Comparison of ENCODE assay signal across 10 mouse cellular contexts in the genomic region with DNA sequence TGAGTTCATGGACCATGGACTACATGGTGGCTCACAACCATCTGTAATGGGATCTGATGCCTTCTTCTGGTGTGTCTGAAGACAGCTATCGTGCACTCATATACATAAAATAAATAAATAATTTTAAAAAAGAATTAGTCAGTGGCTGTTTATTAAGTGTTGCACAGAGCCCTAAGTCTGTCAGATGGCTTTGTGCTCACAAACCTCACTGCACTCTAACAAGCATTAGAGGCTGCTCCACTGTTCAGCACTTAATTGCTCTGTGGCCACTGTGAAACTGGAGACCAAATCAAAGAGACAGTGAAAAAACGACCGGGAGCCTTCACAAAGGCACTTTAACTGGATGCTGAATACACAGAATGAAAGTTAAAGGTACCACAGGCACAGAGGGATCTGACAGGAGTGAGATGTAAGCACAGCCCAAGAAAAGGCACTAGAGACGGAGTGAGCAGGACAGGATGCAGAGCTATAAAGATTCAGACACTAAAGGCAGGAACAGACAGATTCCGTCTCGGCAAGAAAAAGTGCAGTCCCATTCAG. TPM values are rescaled to one million over a fixed set of nuclear protein-coding genes. Genes with fewer than 3 reads are reported as not detected.
DNase-seq lines count a peak whose midpoint lies in the region; ATAC-seq and TF ChIP-seq lines count a peak whose summit lies in the region.
"Had no signal": no experiment of that assay in that cellular context is flagged by ENCODE, and none has a peak within 500 bp of the region (broad histone marks: within the 10 kb centered on the region; RNA-seq: fewer than 3 reads in every experiment).

No protein-coding gene starts in this region.

- no peaks in the 10 kb centered on the region for H3K27me3 ChIP-seq in hindbrain, embryonic 15.5 days
- H3K27me3 ChIP-seq in hindbrain, embryonic 12.5 days: no peaks in the 10 kb centered on the region
- no peaks in the 10 kb centered on the region for H3K27me3 ChIP-seq in forebrain, postnatal 0 days (ENCODE audit: insufficient read depth, low read length)
- H3K27me3 ChIP-seq: lung, embryonic 15.5 days had no signal

- no peak overlapping the region for H3K9ac ChIP-seq in hindbrain, embryonic 15.5 days
- no peak overlapping the region for H3K9ac ChIP-seq in hindbrain, embryonic 12.5 days
- H3K9ac ChIP-seq in forebrain, postnatal 0 days: no peak overlapping the region
- H3K9ac ChIP-seq: lung, embryonic 15.5 days had no signal

- peak overlapping the region; percentile 11; the same call in 1 of the 2 replicates for H3K4me2 ChIP-seq in hindbrain, embryonic 15.5 days
- H3K4me2 ChIP-seq in hindbrain, embryonic 12.5 days (replicated peaks): no peak overlapping the region
- peak overlapping the region; percentile 23 for H3K4me2 ChIP-seq in forebrain, postnatal 0 days (ENCODE audit: low read depth)
- H3K4me2 ChIP-seq: lung, embryonic 15.5 days had no signal

- TF ChIP-seq CTCF in brain, embryonic 14.5 days (IDR thresholded peaks at IDR 0.05; ENCODE audit: borderline replicate concordance, extremely low read depth, insufficient read depth, insufficient read length): no peak
- no peak for TF ChIP-seq CTCF in forebrain, postnatal 0 days (IDR thresholded peaks at IDR 0.05; ENCODE audit: low read depth)

- H3K27ac ChIP-seq in hindbrain, embryonic 15.5 days (replicated peaks): no peak overlapping the region
- no peak overlapping the region for H3K27ac ChIP-seq in hindbrain, embryonic 12.5 days
- no peak overlapping the region for H3K27ac ChIP-seq in forebrain, postnatal 0 days (ENCODE audit: low read depth, low read length)
- H3K27ac ChIP-seq: lung, embryonic 15.5 days had no signal

- WGBS in hindbrain, embryonic 15.5 days: 49% methylated on average over 6 of the region's 6 CpGs
- WGBS in hindbrain, embryonic 12.5 days: 51% methylated on average over 6 of the region's 6 CpGs
- WGBS in forebrain, postnatal 0 days: 17% methylated on average over 6 of the region's 6 CpGs

- peaks cover 19% of the 10 kb centered on the region for H3K4me1 ChIP-seq in hindbrain, embryonic 15.5 days (replicated peaks)
- peaks cover 7% of the 10 kb centered on the region; the same call in 1 of the 2 replicates for H3K4me1 ChIP-seq in hindbrain, embryonic 12.5 days
- peaks cover 9% of the 10 kb centered on the region for H3K4me1 ChIP-seq in forebrain, postnatal 0 days (ENCODE audit: insufficient read depth)

- H3K9me3 ChIP-seq in hindbrain, embryonic 15.5 days: no peaks in the 10 kb centered on the region
- H3K9me3 ChIP-seq in hindbrain, embryonic 12.5 days (replicated peaks): no peaks in the 10 kb centered on the region
- no peaks in the 10 kb centered on the region for H3K9me3 ChIP-seq in forebrain, postnatal 0 days (ENCODE audit: low read length)
- H3K9me3 ChIP-seq: lung, embryonic 15.5 days had no signal

- no peaks in the 10 kb centered on the region for H3K36me3 ChIP-seq in hindbrain, embryonic 15.5 days
- H3K36me3 ChIP-seq in hindbrain, embryonic 12.5 days: peaks cover 5% of the 10 kb centered on the region; the same call in 1 of the 2 replicates
- peaks cover 7% of the 10 kb centered on the region; the same call in 1 of the 2 replicates for H3K36me3 ChIP-seq in forebrain, postnatal 0 days (ENCODE audit: insufficient read depth)

- no peak for TF ChIP-seq POLR2A in brain, embryonic 14.5 days (IDR thresholded peaks at IDR 0.05; ENCODE audit: borderline replicate concordance, extremely low read depth, insufficient read depth, insufficient read length, poor library complexity, severe bottlenecking)

- ATAC-seq in hindbrain, embryonic 15.5 days (ENCODE audit: low FRiP score, low read depth): no peak
- ATAC-seq in hindbrain, embryonic 12.5 days (ENCODE audit: low FRiP score): no peak
- ATAC-seq in forebrain, postnatal 0 days: no peak

- no peak overlapping the region for H3K4me3 ChIP-seq in hindbrain, embryonic 15.5 days
- H3K4me3 ChIP-seq in hindbrain, embryonic 12.5 days: no peak overlapping the region
- H3K4me3 ChIP-seq in forebrain, postnatal 0 days (ENCODE audit: low read depth, low read length): no peak overlapping the region
- H3K4me3 ChIP-seq: lung, embryonic 15.5 days had no signal

- peak; percentile 24 to 59 for DNase-seq in adrenal gland, adult (ENCODE audit: inconsistent age in 2 of 2, low spot score in 1 of 2)
- DNase-seq in adrenal gland, adult 18-20 months (ENCODE audit: low spot score in 2 of 2): no peak
- DNase-seq in brain, embryonic 14.5 days (ENCODE audit: low read depth): peak; percentile 74
- no peak for DNase-seq in forebrain, postnatal 0 days
- no peak for DNase-seq in lung, postnatal 14 days
- DNase-seq in right cerebral cortex, adult 2 months (ENCODE audit: low spot score in 2 of 2): no peak
- DNase-seq: kidney, adult 2 months had no signal

RNA-seq across cellular contexts. Expression of a gene that starts 3.1 kb away (rescaled TPM):
- 10 to 100 TPM; 50.4 to 61.2 TPM for total RNA-seq in adrenal gland, adult 18-20 months (2021)
- 13.9 and 15.0 TPM in 2 replicates for polyA plus RNA-seq in hindbrain, embryonic 15.5 days (2015; fragmentation: Nextera tagmentation; extraction: Ambion mirVana)
- polyA plus RNA-seq in hindbrain, embryonic 12.5 days (2016; fragmentation: Nextera tagmentation; extraction: Ambion mirVana): 18.6 and 21.0 TPM in 2 replicates
- polyA plus RNA-seq in brain, embryonic 14.5 days (2012; rRNA removed): 11.4 and 18.0 TPM in 2 replicates
- 11.9 and 17.5 TPM in 2 replicates for total RNA-seq in forebrain, postnatal 0 days (2014; rRNA removed)
- polyA plus RNA-seq in forebrain, postnatal 0 days (2015; fragmentation: Nextera tagmentation; extraction: Ambion mirVana): 5.4 and 9.0 TPM in 2 replicates

RNA-seq across cellular contexts. Expression of a gene that starts 54.4 kb away (rescaled TPM):
- total RNA-seq in adrenal gland, adult 18-20 months (2021): 10 to 100 TPM in 1 of 2 experiments, 1 to 10 TPM in 1; 5.0 to 19.6 TPM
- 5.5 and 6.6 TPM in 2 replicates for polyA plus RNA-seq in hindbrain, embryonic 15.5 days (2015; fragmentation: Nextera tagmentation; extraction: Ambion mirVana)
- polyA plus RNA-seq in hindbrain, embryonic 12.5 days (2016; fragmentation: Nextera tagmentation; extraction: Ambion mirVana): 6.0 and 10.2 TPM in 2 replicates
- polyA plus RNA-seq in brain, embryonic 14.5 days (2012; rRNA removed): 2.9 and 4.0 TPM in 2 replicates
- total RNA-seq in forebrain, postnatal 0 days (2014; rRNA removed): 2.7 and 3.8 TPM in 2 replicates
- 2.0 and 5.9 TPM in 2 replicates for polyA plus RNA-seq in forebrain, postnatal 0 days (2015; fragmentation: Nextera tagmentation; extraction: Ambion mirVana)

Comparison
In these comparisons a context has a peak if more than half of its experiments do, and no peak if none do; other contexts are left out.
1. DNase-seq: peak in adrenal gland, adult (2 of 2) and brain, embryonic 14.5 days (single experiment); none in adrenal gland, adult 18-20 months (0 of 2), forebrain, postnatal 0 days (single experiment), lung, postnatal 14 days (single experiment) and right cerebral cortex, adult 2 months (0 of 2).